Mouse (Mus musculus) colon, adult 2 months (tissue): ENCODE measurements around the gene Tnfrsf11a. TPM values are rescaled to one million over a fixed set of nuclear protein-coding genes. Genes with fewer than 3 reads are reported as not detected.

ENCODE experiments used
- polyA plus RNA-seq: library from polyadenylated mRNA; depleted of rRNA; stranded (reverse); fragments of >200 nt; gene quantifications from 2 replicates; pipeline ENCODE4 v1.2.3, GENCODE M21; 2012; rRNA removed

Gene Tnfrsf11a
- 92.3 and 103 TPM in 2 replicates for polyA plus RNA-seq

DNA sequence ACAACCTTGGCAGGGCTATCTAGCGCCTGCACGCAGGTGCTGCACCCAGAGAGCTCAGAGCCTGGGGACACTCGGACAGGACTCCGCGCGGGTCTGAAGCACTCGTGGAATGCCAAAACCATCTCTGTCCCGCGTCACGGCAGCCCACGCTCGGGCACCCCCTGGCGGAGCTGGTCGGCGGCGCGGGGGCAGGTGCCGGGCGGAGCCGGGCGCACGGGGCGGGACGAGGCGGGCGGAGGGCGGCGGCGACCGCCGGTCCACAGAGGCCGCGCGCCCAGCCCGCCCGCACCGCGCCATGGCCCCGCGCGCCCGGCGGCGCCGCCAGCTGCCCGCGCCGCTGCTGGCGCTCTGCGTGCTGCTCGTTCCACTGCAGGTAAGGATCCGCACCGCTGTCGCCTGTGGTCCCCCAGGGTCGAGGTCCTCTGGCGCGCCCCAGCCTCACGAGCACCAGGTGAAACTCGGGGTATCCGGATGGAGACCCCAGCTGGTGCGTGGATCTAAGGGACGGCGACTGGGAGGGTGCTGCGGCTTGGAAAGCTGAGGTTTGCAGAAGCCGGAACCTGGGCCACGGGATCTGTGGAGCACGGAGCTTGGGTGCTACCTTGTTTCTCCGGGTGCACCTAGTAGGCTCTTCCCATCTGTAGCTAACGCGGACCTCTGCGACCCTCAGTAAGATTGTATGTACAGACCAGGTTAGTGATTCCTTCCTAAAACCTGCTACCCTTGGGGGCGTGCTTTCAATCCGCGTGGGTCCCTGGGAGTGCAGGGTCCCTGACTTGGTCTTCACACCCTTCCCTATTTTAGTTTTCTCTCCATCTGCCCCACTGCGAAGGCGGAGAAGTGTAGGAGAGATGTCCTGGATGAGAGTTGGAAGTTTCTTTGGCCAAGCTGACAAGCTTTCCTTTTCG is at the start of gene Tnfrsf11a:
Tnfrsf11a (plus strand) TSS at position 262 of the 908 bp plus-strand sequence.

Other genes starting within 250 kb of the Tnfrsf11a start
- gene Pign, start 117.0 kb upstream of the Tnfrsf11a start, polyA plus RNA-seq = 7.5 and 17.5 TPM in 2 replicates
- 54.7 and 56.7 TPM in 2 replicates for gene Relch, start 116.9 kb upstream of the Tnfrsf11a start, polyA plus RNA-seq
- 12.8 and 13.4 TPM in 2 replicates for gene Zcchc2, start 209.7 kb downstream of the Tnfrsf11a start, polyA plus RNA-seq